Mouse (Mus musculus) forebrain, postnatal 0 days (tissue): ENCODE results near the gene Mettl7a1. TPM values are rescaled to one million over a fixed set of nuclear protein-coding genes. Genes with fewer than 3 reads are reported as not detected.
"Not testable (repeated sequence)": the region's sequence is repeated elsewhere in the genome, so short reads cannot be mapped to it uniquely, and the experiment has no call there.

ENCODE experiments used
- ATAC-seq: fragments of 200-750 bp; cut with Nextera tagmentation; 2 replicates; pipeline ENCODE4 v1.8.0; 2017; ENCODE audit warnings: mild to moderate bottlenecking, moderate library complexity
- DNase-seq: peaks from one replicate; pipeline ENCODE4 v3.0.0-alpha.2; 2015
- H3K27ac ChIP-seq: fragments of 300-500 bp; sonication (generic); 2 replicates; pipeline ENCODE4 v1.5.1; 2014; ENCODE audit warnings: low read depth, mild to moderate bottlenecking, antibody characterized with exemption, low read length, moderate library complexity, mixed read lengths
- H3K27me3 ChIP-seq: fragments of 300-500 bp; sonication (generic); 2 replicates; pipeline ENCODE4 v1.6.1; 2014; ENCODE audit warnings: mild to moderate bottlenecking, low read length, mixed read lengths; ENCODE audit not compliant: insufficient read depth
- H3K36me3 ChIP-seq: fragments of 300-500 bp; sonication (generic); 2 replicates; pipeline ENCODE4 v1.6.1; 2014; ENCODE audit warnings: mild to moderate bottlenecking, moderate library complexity; ENCODE audit not compliant: insufficient read depth
- H3K4me1 ChIP-seq: fragments of 300-500 bp; sonication (generic); 2 replicates; pipeline ENCODE4 v1.6.1; 2014; ENCODE audit warnings: antibody characterized with exemption; ENCODE audit not compliant: insufficient read depth
- H3K4me2 ChIP-seq: fragments of 300-500 bp; sonication (generic); 2 replicates; pipeline ENCODE4 v1.6.1; 2014; ENCODE audit warnings: low read depth, mild to moderate bottlenecking, moderate library complexity
- H3K4me3 ChIP-seq: fragments of 300-500 bp; sonication (generic); 2 replicates; pipeline ENCODE4 v1.5.1; 2014; ENCODE audit warnings: low read depth, low read length, mixed read lengths
- H3K9ac ChIP-seq: fragments of 300-500 bp; sonication (generic); 2 replicates; pipeline ENCODE4 v1.6.1; 2014; ENCODE audit warnings: mild to moderate bottlenecking
- H3K9me3 ChIP-seq: fragments of 300-500 bp; sonication (generic); 2 replicates; pipeline ENCODE4 v1.6.1; 2016; ENCODE audit warnings: low read length
- CTCF ChIP-seq: sonication (generic); IDR thresholded peaks from 2 replicates; pipeline ENCODE4 v1.5.1; 2016; ENCODE audit warnings: antibody characterized with exemption, control low read depth, low read depth
- WGBS: fragments of 180-500 bp; shearing (Covaris S2); extraction: QIAGEN DNeasy Blood & Tissue Kit; methylation state at CpG from one replicate; pipeline ENCODE4 v1.1.7; 2014; 5-methylcytosine and 5-hydroxymethylcytosine counted together
- polyA plus RNA-seq: library from polyadenylated mRNA; unstranded; fragments of >200 nt; fragmentation: Nextera tagmentation; extraction: Ambion mirVana; gene quantifications from 2 replicates; pipeline ENCODE4 v1.2.1, GENCODE M21; 2015
- total RNA-seq: library from RNA; depleted of rRNA; stranded (reverse); fragments of >200 nt; gene quantifications from 2 replicates; pipeline ENCODE4 v1.2.3, GENCODE M21; 2014; rRNA removed

The Mettl7a1 gene
- total and polyA plus RNA-seq, 2 experiments from 2014 or later = 2.3 to 13.5 TPM

DNA sequence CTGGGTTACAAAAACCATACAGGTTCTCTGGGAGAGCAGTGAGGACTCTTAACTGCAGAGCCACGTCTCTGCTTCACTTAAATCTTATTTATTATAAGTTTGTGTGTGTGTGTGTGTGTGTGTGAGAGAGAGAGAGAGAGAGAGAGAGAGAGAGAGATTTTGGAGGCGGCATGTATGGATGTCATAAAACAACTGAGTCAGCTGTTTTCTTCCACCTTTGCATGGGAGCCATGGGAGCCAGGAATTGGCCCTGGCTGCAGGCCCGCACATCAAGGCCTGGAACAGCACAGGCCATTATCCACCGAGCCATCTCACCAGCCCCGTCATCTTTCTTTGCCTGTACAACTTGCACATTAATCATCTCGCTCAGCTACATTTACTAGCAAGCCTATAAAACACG is 63.2 kb downstream of the Mettl7a1 start:
- Histone ChIP-seq H3K27ac (no peak overlapping the region), H3K4me1 (no peaks in the 10 kb centered on the region), H3K9ac (no peak overlapping the region), H3K9me3 (no peaks in the 10 kb centered on the region), H3K36me3 (no peaks in the 10 kb centered on the region), H3K4me2 (no peak overlapping the region), H3K4me3 (no peak overlapping the region), H3K27me3 (no peaks in the 10 kb centered on the region)
- no peak for DNase-seq
- ATAC-seq = no peak
- WGBS = 82% methylated on average over 7 of the region's 7 CpGs
- TF ChIP-seq CTCF = no peak

DNA sequence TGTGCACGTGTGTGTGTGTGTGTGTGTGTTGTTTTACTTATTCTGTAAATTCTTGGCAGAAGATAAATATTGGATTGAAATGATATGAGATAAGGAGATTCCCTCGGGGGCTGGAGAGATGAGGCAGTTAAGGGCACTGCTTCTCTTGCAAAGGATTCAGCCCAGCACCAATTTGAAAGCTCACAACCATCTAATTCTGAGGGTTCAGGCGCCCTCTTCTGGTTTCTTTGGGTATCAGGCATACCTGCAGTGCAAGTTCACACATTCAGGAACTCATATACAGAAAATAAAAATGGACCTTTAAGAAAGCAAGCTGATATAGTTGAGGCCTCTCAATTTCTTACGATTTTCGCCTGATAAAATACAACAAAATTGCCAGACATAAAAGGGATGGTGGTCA is 71.1 kb downstream of the Mettl7a1 start:
- H3K4me2 ChIP-seq = no peak overlapping the region
- DNase-seq (peak; percentile 82), ATAC-seq (peak; percentile 51; the same call in 1 of the 2 replicates)
- H3K9me3 ChIP-seq = no peaks in the 10 kb centered on the region
- no peak overlapping the region for H3K4me3 ChIP-seq
- no peaks in the 10 kb centered on the region for H3K4me1 ChIP-seq
- no peaks in the 10 kb centered on the region for H3K27me3 ChIP-seq
- 36% methylated on average over 5 of the region's 5 CpGs for WGBS
- peak; percentile 75 for TF ChIP-seq CTCF
- H3K36me3 ChIP-seq = no peaks in the 10 kb centered on the region
- no peak overlapping the region for H3K27ac ChIP-seq
- no peak overlapping the region for H3K9ac ChIP-seq

DNA sequence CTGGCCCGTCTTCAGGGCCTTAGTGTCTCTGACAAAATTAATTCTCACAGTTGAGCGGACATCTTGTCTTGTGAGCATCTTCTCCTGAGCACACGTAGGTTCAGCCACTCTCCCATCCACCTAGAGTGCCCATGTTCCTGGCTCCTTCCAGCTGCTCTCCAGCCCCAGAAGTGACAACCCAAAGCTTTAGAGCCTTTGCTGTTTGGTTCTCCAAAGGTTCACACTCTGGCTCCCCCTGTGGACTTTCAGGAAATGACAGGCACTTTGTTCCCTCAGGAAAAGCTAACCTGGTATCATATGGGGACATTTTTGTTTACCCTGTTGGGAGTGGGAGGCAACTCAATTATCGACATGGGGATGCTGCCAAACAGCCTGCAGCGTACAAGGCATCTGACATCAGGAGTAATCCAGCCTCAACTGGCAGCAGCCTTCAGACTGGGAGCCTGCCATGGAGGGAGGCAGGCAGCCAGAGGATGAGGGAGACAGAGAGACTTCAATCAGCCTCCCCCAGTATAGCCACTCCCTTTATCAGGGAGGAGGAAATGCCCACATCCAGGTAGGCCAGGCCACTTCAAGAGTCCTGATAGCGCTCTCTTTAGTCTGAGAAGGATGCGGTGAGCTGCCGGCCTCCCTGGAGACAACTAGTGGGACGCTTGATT is 74.0 kb downstream of the Mettl7a1 start:
- H3K27ac ChIP-seq, H3K4me1 ChIP-seq, H3K36me3 ChIP-seq, H3K9me3 ChIP-seq, H3K27me3 ChIP-seq, H3K4me3 ChIP-seq, H3K4me2 ChIP-seq, H3K9ac ChIP-seq, DNase-seq: not testable (repeated sequence)
- peak; percentile 65; the same call in 1 of the 2 replicates for ATAC-seq
- peak; percentile 35 for TF ChIP-seq CTCF
- 14% methylated on average over 3 of the region's 9 CpGs for WGBS

Other genes with a start within 250 kb of the Mettl7a1 start
- gene Atf1, start 76.3 kb upstream of the Mettl7a1 start, total RNA-seq = 5.4 and 5.6 TPM in 2 replicates
- gene Atf1, start 76.3 kb upstream of the Mettl7a1 start, polyA plus RNA-seq = 4.6 and 9.2 TPM in 2 replicates
- gene Tmprss12, start 23.3 kb upstream of the Mettl7a1 start, total RNA-seq = not detected in 2 replicates
- not detected in 2 replicates for gene Tmprss12, start 23.3 kb upstream of the Mettl7a1 start, polyA plus RNA-seq
- gene Mettl7a3, start 30.8 kb downstream of the Mettl7a1 start, total RNA-seq = not detected in 2 replicates
- gene Mettl7a3, start 30.8 kb downstream of the Mettl7a1 start, polyA plus RNA-seq = not detected in 2 replicates
- gene Methig1, start 49.0 kb downstream of the Mettl7a1 start, total RNA-seq = not detected in 2 replicates
- not detected in 2 replicates for gene Methig1, start 49.0 kb downstream of the Mettl7a1 start, polyA plus RNA-seq
- not detected in 2 replicates for gene Mettl7a2, start 49.1 kb downstream of the Mettl7a1 start, total RNA-seq
- not detected in 2 replicates for gene Mettl7a2, start 49.1 kb downstream of the Mettl7a1 start, polyA plus RNA-seq
- not detected in 2 replicates for gene Higd1c, start 60.4 kb downstream of the Mettl7a1 start, total RNA-seq
- gene Higd1c, start 60.4 kb downstream of the Mettl7a1 start, polyA plus RNA-seq = not detected in 2 replicates
- 0.08 TPM in 1 of 2 replicates, not detected in the other for gene Gm5475, start 118.0 kb downstream of the Mettl7a1 start, total RNA-seq
- gene Gm5475, start 118.0 kb downstream of the Mettl7a1 start, polyA plus RNA-seq = 0.09 and 0.10 TPM in 2 replicates
- 23.2 and 36.8 TPM in 2 replicates for gene Slc11a2, start 120.9 kb downstream of the Mettl7a1 start, total RNA-seq
- gene Slc11a2, start 120.9 kb downstream of the Mettl7a1 start, polyA plus RNA-seq = 17.2 and 17.6 TPM in 2 replicates
- gene Letmd1, start 164.9 kb downstream of the Mettl7a1 start, total RNA-seq = 70.5 and 87.8 TPM in 2 replicates
- gene Letmd1, start 164.9 kb downstream of the Mettl7a1 start, polyA plus RNA-seq = 45.3 and 52.5 TPM in 2 replicates
- gene Csrnp2, start 191.3 kb downstream of the Mettl7a1 start, total RNA-seq = 56.8 and 67.1 TPM in 2 replicates
- gene Csrnp2, start 191.3 kb downstream of the Mettl7a1 start, polyA plus RNA-seq = 29.4 and 36.3 TPM in 2 replicates
- 25.5 and 34.5 TPM in 2 replicates for gene Tfcp2, start 247.9 kb downstream of the Mettl7a1 start, total RNA-seq
- 18.2 and 29.0 TPM in 2 replicates for gene Tfcp2, start 247.9 kb downstream of the Mettl7a1 start, polyA plus RNA-seq